Mouse (Mus musculus) brain, embryonic 14.5 days (tissue): ENCODE results near the gene Ppp1r11.

Source experiments
- CTCF ChIP-seq: fragments of 200-500 bp; IDR thresholded peaks from 2 replicates; pipeline ENCODE4 v1.5.1; 2012; ENCODE audit warnings: inconsistent platforms, mild to moderate bottlenecking, moderate library complexity, borderline replicate concordance; ENCODE audit not compliant: insufficient read depth, insufficient read length; ENCODE audit errors: extremely low read depth
- POLR2A ChIP-seq: fragments of 200-500 bp; IDR thresholded peaks from 2 replicates; pipeline ENCODE4 v1.6.1; 2012; ENCODE audit warnings: mild to moderate bottlenecking, inconsistent platforms, borderline replicate concordance; ENCODE audit not compliant: poor library complexity, insufficient read depth, insufficient read length, severe bottlenecking; ENCODE audit errors: extremely low read depth

- no peak for TF ChIP-seq POLR2A
- TF ChIP-seq CTCF, result no peak
Observed at GRCm38 (mm10) chr17:36972791-36973190, 21.2 kb upstream of the Ppp1r11 start.
